Mouse (Mus musculus) layer of hippocampus, postnatal 25 days (tissue): ENCODE data around the gene Pik3ip1. TPM values are rescaled to one million over a fixed set of nuclear protein-coding genes. Genes with fewer than 3 reads are reported as not detected.
A peak's percentile ranks its signal among the peaks of the same experiment; 100 is the strongest.

Source experiments
- DNase-seq, 2 experiments: peaks; one replicate each; pipeline ENCODE4 v3.0.0; 2022; ENCODE audit warnings: mixed read lengths in 2 of 2, low spot score in 1 of 2; ENCODE audit errors: extremely low spot score in 1 of 2
- total RNA-seq, 2 experiments: library from RNA; stranded (reverse); gene quantifications; 2 replicates each; pipeline ENCODE4 v1.2.3; 2021

Pik3ip1 gene
- total RNA-seq = 10 to 100 TPM; 29.1 to 38.2 TPM

GRCm38 (mm10) chr11:3329891-3330451, at the start of gene Pik3ip1:
Gene Pik3ip1, plus strand, starts transcription at chr11:3330401.
- DNase-seq = no peak

- DNase-seq = no peak
These were observed 47.3 kb upstream of the Pik3ip1 start for GRCm38 (mm10) chr11:3282887-3283286.

- DNase-seq = no peak
These were observed 46.6 kb upstream of the Pik3ip1 start for GRCm38 (mm10) chr11:3283645-3284044.

- DNase-seq = no peak
These were observed 44.3 kb upstream of the Pik3ip1 start for GRCm38 (mm10) chr11:3285940-3286339.

- no peak for DNase-seq
These were observed 43.1 kb upstream of the Pik3ip1 start for GRCm38 (mm10) chr11:3287131-3287530.

GRCm38 (mm10) chr11:3287921-3288320, 42.3 kb upstream of the Pik3ip1 start:
- no peak for DNase-seq

- peak; percentile 36 to 49 for DNase-seq
These were observed 41.5 kb upstream of the Pik3ip1 start, which contains the start of gene Patz1 for GRCm38 (mm10) chr11:3288521-3289301. Gene Patz1, plus strand, starts transcription at chr11:3288874.

GRCm38 (mm10) chr11:3289302-3289802, 40.8 kb upstream of the Pik3ip1 start:
- DNase-seq = peak; percentile 34 to 51

- peak; percentile 74 to 85 for DNase-seq
These were observed 40.2 kb upstream of the Pik3ip1 start for GRCm38 (mm10) chr11:3289803-3290639.

- DNase-seq = peak; percentile 47 to 60
These were observed 39.4 kb upstream of the Pik3ip1 start for GRCm38 (mm10) chr11:3290640-3291310.

GRCm38 (mm10) chr11:3291311-3292061, 38.7 kb upstream of the Pik3ip1 start:
- peak in 1 of 2 experiments; percentile 19 for DNase-seq

GRCm38 (mm10) chr11:3292062-3292421, 38.2 kb upstream of the Pik3ip1 start:
- DNase-seq = peak in 1 of 2 experiments; percentile 34

GRCm38 (mm10) chr11:3292711-3293249, 37.4 kb upstream of the Pik3ip1 start:
- no peak for DNase-seq

GRCm38 (mm10) chr11:3293361-3293760, 36.8 kb upstream of the Pik3ip1 start:
- DNase-seq = no peak

- DNase-seq = no peak
These were observed 35.6 kb upstream of the Pik3ip1 start for GRCm38 (mm10) chr11:3294641-3295040.

- no peak for DNase-seq
These were observed 34.1 kb upstream of the Pik3ip1 start for GRCm38 (mm10) chr11:3296056-3296455.

- no peak for DNase-seq
These were observed 32.1 kb upstream of the Pik3ip1 start for GRCm38 (mm10) chr11:3297871-3298812.

GRCm38 (mm10) chr11:3298813-3299185, 31.4 kb upstream of the Pik3ip1 start:
- no peak for DNase-seq
